Mouse (Mus musculus) E14TG2a.4 (cell line): Measurements from ENCODE around the gene Nxn.

Source experiments
- CTCF ChIP-seq: conservative IDR thresholded peaks from 2 replicates; pipeline ENCODE4 v1.5.1; 2014; ENCODE audit warnings: low read length
- NANOG ChIP-seq: IDR thresholded peaks from 2 replicates; pipeline ENCODE4 v1.6.1; 2014; ENCODE audit warnings: borderline replicate concordance, low read length, mixed read lengths

DNA sequence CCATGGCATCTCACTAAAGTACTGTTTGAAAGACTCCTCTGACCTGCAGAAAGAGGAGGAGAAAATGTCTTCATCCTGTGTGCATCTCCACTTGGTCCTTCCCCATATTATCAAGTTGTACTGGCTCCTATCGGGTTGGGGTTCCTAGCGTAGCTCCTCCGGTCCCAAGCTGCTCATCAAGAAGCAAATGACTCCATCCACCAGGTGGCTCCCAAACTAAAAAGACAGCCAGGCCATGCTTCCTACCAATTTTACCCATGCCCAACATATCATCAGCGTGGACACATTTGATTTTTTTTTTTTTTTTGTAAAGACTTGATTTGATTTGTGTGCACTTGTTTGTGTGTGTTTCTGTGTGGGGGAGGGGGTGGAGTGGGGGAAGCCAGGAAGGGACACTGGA lies 126.5 kb downstream of the Nxn start:
- no peak; the same call in 1 of the 2 replicates for TF ChIP-seq CTCF
- TF ChIP-seq NANOG, result no peak
